Mouse (Mus musculus): ENCODE results near the gene Shisal1. TPM values are rescaled to one million over a fixed set of nuclear protein-coding genes. Genes with fewer than 3 reads are reported as not detected.

Gene Shisal1
- 1 to 10 TPM; 1.8 to 3.2 TPM for total RNA-seq (2021)
- long read RNA-seq, experiment 1 = 0 reads
- long read RNA-seq, experiment 2, partial matches to known transcripts = 0 of 1 reads
- long read RNA-seq, experiment 2, other reads (novel, unspliced or antisense) = 1 of 1 reads

DNA sequence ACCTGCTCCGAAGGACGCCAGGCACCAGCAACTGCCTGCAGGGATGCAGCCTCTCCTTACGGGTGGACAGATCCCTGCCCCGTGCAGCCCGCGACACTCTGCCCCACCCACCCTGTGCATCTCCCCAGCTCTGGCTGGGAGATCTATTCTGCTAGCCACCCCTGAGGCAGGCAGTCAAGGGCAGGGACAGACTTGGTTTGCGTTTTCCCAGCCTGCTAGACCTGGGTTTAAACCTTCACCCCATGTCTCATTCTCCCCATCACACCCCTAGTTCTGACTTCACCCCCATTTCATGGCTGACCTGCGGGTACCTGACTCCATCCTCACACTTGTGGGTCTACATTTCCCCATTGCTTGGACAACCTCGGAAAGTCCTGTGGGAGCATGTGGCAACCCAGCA lies at the start of gene Shisal1:
Gene Shisal1 (minus strand): TSS at position 101 of the 400 bp plus-strand sequence.
- no peak for DNase-seq

DNA sequence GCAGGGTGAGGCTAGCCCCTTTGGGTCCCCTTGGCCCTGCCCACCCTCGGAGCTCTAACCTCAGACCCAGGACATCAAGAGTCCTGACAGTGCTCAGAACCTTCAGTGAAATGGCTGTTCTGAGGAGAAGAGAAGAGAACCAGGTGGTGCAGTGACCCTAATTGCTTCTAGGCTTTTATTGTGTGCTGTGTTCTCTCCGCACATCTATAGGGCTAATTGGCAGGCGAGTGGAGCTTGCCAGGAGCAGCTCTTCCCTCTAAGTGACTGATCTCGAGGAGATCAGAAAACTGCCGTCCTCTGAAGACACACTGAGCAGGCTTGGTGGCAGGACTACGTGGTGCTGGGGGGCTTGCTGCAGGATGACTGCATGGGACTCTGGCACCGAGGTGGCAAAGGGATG lies 43.6 kb upstream of the Shisal1 start:
- no peak for DNase-seq

DNA sequence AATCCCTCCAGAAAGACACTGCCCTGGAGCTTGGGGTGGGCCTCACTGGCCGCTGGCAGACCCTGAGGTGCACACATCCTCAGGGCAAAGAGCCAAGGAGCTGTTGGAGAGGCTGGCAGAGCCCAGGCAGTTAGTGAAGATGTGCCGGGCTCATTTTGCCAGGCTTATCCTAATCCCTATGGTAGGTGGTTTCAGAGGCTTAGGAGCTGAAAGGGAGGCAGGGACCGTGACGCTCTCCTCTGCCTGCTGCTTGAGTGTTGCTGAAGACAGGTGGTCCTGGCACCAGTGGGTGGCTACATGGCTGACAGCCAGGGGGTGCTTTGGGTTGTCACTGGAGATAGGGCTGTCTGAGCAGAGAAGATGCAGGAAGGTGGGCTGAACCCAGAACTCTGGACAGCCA lies 37.4 kb upstream of the Shisal1 start:
- DNase-seq = no peak

DNA sequence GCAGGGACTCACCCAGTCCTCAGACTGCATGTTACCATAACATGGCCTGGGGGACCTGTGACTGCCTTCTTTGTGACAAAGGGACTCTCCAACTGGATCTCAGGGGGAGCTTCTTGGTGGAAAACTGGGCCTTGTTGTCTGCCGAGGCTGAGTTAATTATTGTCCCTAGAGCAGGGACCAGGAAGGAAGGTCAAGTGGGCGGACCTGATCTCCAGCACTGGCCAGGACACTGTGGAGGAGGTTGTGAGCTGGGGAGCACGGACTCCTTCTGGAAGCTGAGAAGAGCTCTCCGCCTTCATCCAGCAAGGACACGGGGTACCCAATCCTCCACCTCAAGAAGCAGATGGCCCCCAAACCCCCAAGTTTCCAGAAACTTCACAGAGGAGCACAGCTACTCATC lies 36.7 kb upstream of the Shisal1 start:
- DNase-seq = no peak

DNA sequence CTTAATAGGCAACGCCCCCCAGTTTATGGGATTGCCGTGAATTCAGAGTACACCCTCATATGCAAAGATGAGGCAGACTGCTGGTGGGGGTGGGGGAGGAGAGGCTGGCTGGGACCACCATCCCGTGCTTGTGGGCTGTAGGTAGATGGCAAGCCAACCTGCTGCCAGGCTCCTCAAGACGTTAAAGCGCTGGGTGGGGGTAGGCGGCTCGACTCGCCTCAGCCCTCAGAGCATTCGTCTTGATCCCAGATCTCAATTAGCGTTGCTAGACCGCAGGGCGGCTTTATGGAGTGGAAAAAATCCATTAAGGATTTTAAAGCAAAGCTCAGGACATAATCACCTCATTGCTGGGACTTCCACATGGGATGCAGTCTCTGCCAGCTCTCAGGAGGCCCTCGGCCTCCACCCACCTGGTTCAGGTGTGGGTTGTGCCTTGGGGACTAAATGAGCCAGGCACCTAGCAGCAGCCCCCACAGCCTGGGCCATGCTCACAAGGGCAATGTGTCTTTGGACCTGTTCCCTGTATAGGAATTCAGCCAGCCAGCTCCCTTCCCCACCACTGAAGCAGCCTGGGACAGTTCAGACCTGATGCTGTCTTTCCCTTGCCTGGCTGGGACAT lies 34.5 kb upstream of the Shisal1 start:
- DNase-seq = no peak

DNA sequence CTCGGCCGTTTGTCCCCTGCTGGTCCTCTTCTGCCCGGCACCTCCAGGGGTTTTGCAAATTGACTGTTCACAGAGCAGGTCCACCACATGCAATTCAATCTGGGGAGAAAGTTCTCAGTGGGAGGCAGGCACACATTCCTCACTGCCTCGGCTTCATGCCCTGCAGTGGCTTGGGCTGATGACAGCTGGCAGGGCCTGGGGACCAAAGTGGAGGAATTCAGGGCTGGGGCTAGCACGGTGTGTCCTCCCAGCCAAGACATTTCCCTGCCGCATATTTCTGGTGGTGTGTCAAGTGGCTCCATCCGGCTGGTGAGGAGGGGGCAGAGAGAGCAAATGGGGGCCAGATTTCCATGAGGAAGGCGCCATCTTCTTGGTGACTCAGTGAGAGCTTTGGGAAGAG lies 22.5 kb upstream of the Shisal1 start:
- peak; percentile 36 for DNase-seq

DNA sequence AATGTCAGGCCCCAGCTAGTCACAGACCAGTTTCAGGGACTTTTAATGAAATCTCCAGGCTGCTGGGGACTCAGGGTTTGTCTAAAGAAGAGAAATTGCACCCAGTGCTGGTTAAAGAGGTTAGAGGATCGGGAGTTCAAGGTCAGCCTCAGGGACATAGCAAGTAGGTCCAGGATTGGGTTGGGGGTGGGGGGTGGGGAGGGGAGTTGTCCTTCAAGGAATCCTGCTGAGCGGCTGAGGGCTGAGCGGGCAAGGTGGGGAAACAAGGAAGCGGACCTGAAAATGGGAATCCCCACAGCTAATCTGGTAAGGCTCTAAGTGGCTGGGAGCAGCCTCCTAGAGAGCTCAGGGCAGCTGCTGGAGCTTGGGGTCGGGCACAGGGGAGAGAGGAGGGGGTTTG lies 20.9 kb upstream of the Shisal1 start:
- DNase-seq = no peak

DNA sequence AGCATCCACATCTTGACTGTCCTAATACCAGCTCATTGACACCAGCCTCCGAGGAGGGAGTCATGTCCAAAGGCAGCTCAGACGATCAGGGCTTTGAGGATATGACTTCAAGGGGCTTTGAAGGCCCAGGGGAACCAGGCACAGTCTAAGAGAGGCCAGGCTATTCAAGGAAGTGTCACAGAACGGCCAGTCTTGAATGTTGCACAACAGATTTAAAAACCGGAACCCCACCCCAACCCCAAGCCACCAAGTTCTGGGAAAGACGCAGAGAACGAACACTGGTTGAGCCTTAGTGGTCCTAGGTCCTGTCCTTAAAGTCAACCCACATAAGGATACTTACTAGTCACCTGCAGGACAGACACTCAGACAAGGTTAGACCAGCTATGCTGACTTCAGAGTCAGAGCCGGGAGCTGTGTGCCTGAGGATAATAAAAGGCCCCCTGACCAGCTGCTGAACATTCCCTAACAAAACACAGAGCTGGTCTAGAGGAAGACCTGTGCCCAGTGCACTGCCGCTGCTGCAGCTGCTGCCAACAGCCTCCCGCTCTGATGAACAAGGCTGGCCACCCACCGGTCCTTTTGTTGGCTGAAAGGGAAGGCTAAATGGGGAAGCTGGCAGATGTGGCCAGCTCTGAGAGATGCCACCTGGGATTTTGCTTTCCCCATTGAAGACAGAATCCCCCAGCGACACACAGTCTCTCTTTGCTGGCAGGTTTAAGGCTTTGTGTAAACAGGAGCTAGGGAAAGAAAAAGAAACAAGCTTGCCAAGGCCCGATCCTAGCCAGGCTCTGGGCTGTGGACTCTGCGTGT lies 19.8 kb upstream of the Shisal1 start:
- peak; percentile 47 for DNase-seq

DNA sequence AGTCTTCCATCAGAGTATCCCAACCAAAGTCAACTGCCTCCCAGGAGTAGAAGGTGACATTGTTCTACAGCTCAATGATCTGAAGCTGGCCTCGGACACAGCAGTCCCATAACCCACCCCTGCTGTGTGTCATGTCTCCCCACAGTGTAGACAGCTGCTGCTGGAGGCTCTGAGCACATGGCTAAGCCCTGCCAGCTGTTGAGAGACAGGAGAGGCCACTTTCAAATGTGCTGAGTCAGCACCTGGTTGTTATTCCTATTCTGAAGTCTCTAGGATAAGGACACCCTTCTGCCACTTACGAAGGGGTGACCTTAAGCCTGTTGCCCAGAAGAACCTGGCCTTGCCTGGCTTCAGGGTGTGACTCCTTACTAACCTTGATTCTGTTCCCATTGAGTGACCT lies 14.5 kb upstream of the Shisal1 start:
- DNase-seq = no peak

DNA sequence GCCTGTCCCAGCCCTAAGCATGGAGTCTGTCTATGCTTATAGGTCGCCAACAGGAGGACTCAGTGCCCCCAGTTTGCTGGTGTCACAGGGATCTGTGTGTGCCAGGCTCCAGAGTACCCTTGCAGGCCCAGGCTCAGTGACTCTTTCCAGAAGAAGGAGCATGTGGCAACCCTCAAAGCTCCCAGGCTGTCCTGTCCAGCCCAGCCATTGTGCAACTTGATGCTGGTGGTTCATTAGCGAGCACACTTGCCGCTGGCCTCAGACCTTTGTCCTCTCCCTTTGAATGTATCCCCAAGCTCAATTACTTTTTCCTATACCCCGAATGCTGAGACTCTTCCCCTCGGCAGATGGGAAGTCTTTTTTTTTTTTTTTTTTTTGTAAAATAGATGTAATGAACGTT lies 12.1 kb upstream of the Shisal1 start:
- DNase-seq = no peak

DNA sequence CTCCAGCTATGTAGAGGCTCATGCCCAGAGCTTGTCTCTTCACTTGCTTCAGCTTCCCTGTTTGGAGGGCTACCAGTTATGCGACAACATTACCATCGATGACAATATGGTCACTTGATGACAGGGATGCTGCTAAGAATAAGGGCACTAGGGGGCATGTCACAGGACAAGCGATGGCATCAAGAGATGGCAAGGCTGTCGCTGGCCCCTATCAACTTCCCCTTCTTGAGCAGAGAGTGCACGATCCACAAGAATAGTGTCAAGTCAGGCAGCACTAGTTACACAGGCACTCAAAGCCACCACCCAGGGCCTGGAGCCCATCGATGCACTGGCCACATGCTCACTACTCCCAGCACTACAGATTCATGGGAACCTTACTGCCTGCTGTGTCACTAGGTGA lies 8.4 kb upstream of the Shisal1 start:
- DNase-seq = no peak

DNA sequence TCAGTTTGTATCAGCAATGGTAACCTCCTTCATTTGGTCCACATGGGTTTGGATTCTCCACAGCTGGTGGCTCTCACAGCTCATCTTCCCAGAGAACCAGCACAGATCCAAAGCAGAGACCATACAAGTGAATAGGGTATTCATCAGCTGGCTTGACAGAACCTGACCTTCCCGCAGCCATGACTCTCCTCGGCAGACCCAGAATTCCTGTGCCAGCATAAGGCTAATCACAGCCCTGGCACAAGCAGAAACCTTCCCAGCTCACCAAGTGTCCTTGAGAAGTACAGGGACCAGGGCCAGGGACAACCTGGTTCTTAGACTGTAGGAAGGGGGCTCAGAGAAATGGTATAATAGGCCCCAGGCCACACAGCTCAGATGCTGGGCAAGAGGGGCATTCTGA lies 6.2 kb upstream of the Shisal1 start:
- DNase-seq = peak; percentile 42

DNA sequence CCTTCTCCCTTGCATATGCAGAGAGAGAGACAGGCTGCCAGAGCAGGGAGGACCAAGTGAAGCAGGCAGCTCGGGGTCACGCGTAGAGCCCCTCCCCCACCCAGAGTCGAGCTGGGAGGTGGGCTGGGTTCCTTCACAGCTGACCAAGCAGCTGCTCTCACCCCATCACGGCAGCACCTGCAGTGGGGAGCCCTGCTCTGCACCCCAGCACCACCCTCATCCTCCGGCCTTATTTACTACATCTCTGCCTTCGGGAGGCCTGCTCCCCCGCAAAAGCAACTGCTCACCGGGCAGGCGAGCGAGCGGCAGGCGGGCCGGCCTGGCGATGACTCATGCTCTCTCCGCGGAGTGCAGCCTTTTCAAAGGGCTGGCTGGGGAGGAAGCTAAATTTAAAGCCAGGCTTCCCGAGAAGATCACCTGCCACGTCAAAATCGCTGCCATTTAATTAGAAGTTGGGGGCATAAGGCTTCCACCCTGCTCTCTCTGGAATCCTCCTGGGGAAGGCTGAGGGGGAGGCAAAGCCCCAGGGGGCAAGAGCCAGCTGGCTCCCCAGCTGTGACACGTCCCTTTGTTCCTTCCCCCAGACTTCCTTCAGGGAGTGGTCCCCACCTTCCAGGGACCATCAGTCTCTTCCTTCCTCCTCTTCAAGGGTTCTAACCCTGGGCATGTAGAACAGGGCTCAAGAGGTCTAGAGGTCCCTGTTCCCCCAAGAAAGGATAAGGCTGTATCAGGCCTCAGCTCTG lies 3.7 kb upstream of the Shisal1 start:
- DNase-seq = peak; percentile 77

DNA sequence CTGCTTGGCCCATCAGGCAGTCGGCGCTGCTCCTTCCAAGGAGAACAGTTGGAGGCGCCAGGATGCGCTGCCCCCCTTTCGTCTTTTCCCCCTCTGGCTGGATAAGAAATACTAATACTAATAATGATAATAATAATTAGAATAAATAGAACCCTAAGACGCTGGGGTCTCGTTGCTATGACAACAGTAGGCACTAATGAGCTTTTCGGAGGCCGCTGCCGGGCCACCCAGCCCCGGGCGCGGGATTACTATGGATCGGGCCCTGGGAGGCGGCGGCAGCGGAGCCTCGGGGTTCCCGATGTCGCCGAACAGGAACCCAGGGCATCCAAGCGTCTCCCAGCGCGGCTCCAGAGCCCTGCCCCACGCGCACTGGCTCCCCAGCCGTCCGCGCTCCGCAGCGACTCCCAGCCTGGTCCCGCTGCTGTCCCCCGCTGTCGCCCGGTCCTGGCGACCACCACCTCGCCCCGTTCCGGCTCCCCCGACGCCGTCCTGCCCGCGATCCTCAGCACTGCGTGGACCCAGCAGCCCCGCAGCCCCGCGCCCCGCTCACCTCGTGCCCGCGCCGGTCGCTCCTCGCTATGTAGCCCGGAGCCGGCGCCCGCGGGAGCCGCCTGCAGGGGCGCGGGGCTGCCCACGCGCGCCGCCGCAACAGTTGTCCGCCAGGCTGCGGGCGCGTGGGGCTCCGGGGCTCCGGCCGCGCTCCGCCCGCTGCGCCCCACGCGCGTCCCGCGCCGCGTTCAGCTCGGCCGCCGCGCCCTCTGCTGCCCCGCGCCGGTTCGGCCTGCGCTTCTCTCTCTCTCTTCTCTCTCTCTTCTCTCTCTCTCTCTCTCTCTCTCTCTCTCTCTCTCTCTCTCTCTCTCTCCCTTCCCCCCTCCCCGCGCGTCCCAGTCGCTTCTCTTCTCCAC lies 833 bp downstream of the Shisal1 start:
- no peak for DNase-seq

DNA sequence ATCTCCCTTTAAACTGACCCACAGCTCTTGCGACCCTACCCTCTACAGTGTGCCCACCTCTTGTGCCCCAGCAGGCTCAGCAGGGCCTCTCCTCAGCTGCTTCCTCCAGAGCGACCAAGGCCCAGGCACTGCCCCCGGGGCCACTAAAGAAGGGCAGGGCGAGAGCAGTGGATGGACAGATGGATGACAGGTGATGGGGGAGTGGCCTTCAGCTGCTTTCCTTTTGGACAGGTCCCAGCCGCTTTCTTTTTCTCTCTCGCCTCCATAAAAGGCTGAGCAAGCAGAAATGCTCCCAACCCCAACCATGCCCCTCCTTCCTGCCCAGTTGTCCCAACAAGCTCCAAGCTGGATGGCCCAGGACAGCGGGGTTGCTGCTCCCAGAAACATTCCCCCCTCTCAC lies 2.7 kb downstream of the Shisal1 start:
- no peak for DNase-seq

DNA sequence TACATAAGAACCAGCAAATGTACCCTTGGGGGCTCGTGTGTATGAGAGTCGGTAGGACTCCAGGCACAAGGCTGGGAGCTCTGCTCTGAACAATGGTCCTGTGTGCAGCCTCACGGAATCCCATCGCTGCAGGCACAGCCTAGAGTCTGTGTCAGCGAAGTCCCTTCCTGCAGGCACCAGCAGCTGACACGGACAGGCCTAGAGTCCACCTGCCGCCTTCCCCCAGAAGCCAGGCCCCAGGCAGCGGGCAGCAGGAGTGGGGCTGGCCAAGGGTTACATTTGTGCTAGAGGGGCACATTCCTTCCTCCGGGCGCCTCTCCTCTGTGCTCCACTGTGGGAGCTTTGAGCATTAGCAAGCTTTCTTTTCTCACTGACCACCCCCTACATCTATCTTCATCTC lies 3.3 kb downstream of the Shisal1 start:
- no peak for DNase-seq

DNA sequence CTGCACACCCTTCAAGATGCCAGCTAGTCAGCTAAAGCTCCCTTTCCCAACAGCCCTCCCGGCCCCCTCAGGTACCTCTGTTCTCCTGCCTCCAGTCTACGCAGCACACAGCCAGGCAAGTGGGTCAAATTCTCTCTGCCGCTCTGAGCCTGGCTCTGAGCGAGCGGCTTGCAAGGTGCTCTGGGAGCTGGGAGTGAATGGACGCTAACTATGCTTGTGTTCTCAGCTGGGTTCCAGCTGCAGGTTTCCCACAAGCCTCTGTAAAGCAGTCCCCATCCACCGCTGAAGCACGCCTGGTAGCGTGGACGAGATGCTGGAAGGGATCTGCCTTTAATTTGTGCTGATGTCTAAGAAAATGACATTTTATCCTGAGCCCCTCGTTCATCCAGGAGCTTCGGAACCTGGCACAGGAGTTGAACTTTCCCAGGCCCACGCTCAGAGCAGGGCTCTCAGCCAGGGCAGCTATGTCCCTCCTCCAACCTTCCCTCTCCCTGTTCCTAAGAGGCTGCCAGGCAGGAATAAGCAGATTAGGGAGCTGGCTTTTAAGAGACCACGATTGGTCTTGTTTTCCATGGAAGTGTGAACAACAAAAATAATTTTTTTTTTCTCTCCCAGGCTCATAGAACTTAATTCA lies 5.1 kb downstream of the Shisal1 start:
- no peak for DNase-seq

DNA sequence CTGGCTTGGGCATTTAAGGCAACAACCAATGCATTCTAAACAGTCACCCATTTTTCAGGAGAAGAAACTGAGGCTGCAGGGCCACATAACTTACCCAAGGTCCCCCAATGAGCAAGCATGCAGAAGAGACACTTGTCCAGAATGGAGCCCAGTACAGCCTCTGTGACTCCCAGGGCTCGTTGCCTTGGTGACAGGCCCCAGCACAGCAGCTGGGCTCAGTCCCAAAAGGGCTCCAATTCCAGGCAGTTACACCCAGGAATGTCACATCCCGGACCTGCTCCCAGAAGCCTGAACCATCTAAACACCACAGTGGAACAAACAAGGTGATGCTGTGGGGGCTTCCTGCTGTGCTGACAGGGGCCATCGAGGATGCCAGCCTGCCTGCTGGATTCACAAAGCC lies 6.1 kb downstream of the Shisal1 start:
- no peak for DNase-seq

DNA sequence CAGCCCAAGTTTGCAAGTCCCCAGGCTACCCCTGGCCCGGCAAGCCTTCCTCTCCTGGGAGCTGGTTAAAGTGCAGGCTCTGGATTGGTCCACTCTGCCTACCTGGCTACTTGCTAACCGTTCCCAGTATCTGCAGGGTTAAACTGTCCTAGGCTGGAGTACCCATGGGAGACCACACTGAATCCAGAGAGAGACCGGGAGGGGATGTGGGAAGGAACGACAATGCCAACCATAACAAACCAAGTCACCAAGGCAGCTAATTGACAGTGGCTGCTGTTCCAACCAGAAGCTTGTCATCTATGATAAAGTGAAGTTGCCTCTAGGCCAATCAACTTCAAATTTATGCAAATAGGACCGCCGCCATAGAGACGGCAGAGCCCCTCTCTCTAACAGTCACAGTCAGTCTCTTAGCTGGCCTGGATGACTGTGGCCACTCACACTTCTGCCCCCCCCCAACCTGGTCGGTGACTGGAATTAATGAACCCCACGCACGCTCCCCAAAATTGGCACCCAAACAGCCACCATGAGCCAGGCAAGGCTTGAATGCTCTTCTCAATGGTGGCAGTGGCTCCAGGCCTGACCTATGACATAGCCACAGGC lies 13.2 kb downstream of the Shisal1 start:
- DNase-seq = no peak

DNA sequence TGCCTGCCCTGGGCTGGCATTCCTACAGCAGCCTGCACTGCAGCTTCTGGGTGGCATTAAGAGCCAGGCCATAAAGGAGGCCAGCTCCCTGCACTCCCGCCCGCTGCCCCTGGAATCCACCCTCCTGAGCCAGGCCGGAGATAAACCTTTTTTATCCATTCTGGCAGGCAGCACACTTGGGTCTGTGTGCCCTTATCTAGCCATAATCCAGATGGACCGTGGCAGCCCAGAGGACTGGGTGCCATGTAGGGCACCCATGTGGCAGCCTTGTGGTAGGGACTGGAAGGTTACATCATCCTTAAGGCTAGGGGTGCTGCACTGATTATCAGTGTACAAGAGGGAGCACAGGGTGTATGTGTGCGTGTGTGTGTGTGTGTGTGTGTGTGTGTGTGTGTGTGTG lies 16.4 kb downstream of the Shisal1 start:
- DNase-seq = no peak

DNA sequence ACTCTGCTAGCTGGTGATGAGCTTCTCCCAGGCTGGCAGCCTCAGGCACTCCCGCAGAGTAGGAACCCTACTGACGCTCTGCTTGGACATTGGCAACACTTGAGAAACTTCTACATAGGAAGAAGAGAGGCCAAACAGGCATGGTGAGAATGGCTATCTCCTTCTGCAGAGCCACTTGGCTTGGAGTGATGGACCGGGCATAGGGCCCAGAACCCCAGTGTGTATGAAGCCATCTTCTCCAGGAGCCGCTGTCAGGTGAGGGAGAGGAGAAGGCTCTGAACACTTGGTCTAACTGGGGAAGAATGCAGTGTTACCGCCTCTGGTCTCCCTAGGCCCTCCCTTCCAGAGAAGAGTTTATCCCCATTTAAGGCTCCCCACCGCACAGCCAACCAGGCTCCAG lies 19.3 kb downstream of the Shisal1 start:
- DNase-seq = no peak
